Mouse (Mus musculus): ENCODE data around the gene Tmem222. TPM values are rescaled to one million over a fixed set of nuclear protein-coding genes. Genes with fewer than 3 reads are reported as not detected.
A peak's percentile ranks its signal among the peaks of the same experiment; 100 is the strongest.

Tmem222 gene
- polyA plus RNA-seq, 1 experiment from 2014 or later: 58.1 TPM

GRCm38 (mm10) chr4:133226073-133226472 is 51.5 kb downstream of the Tmem222 start:
- H3K9me3 ChIP-seq (ENCODE audit: low read length): no peaks in the 10 kb centered on the region
- peaks cover 3% of the 10 kb centered on the region for H3K4me1 ChIP-seq (ENCODE audit: insufficient read depth, low read depth, low read length)
- WGBS: 62% methylated on average over 10 of the region's 10 CpGs
- no peak overlapping the region for H3K4me2 ChIP-seq (replicated peaks; ENCODE audit: low read depth, low read length)
- 0 out of 2 replicates have a peak, but pooled peaks have one; percentile 16 for TF ChIP-seq EP300 (IDR thresholded peaks at IDR 0.05)
- TF ChIP-seq CTCF (IDR thresholded peaks at IDR 0.05): no peak
- H3K27ac ChIP-seq (ENCODE audit: low read length): no peak overlapping the region
- H3K27me3 ChIP-seq (replicated peaks; ENCODE audit: insufficient read depth, low read length): no peaks in the 10 kb centered on the region
- no peaks in the 10 kb centered on the region for H3K36me3 ChIP-seq (ENCODE audit: insufficient read depth, low read length)
- H3K4me3 ChIP-seq (ENCODE audit: low read depth, low read length): no peak overlapping the region
- DNase-seq (ENCODE audit: low spot score) (peak; percentile 56), ATAC-seq (peak; percentile 38)
- no peak overlapping the region for H3K9ac ChIP-seq (replicated peaks; ENCODE audit: low read depth)

- no peaks in the 10 kb centered on the region for H3K36me3 ChIP-seq (ENCODE audit: insufficient read depth, low read length)
- no peak for TF ChIP-seq EP300 (IDR thresholded peaks at IDR 0.05)
- no peak for TF ChIP-seq CTCF (IDR thresholded peaks at IDR 0.05)
- no peak overlapping the region for H3K9ac ChIP-seq (replicated peaks; ENCODE audit: low read depth)
- H3K4me2 ChIP-seq (replicated peaks; ENCODE audit: low read depth, low read length): no peak overlapping the region
- 43% methylated on average over 5 of the region's 5 CpGs for whole genome bisulfite sequencing
- peaks cover 7% of the 10 kb centered on the region for H3K4me1 ChIP-seq (ENCODE audit: insufficient read depth, low read depth, low read length)
- H3K4me3 ChIP-seq (ENCODE audit: low read depth, low read length): no peak overlapping the region
- DNase-seq (ENCODE audit: low spot score) (no peak), ATAC-seq (0 out of 2 replicates have a peak, but pooled peaks have one; percentile 28)
- no peaks in the 10 kb centered on the region for H3K9me3 ChIP-seq (ENCODE audit: low read length)
- no peaks in the 10 kb centered on the region for H3K27me3 ChIP-seq (replicated peaks; ENCODE audit: insufficient read depth, low read length)
- no peak overlapping the region for H3K27ac ChIP-seq (ENCODE audit: low read length)
These were observed 53.7 kb downstream of the Tmem222 start for GRCm38 (mm10) chr4:133223875-133224274.

GRCm38 (mm10) chr4:133221701-133222100 is 55.9 kb downstream of the Tmem222 start:
- Histone ChIP-seq H3K9me3 (ENCODE audit: low read length) (no peaks in the 10 kb centered on the region), H3K27ac (ENCODE audit: low read length) (no peak overlapping the region), H3K27me3 (replicated peaks; ENCODE audit: insufficient read depth, low read length) (no peaks in the 10 kb centered on the region), H3K4me3 (ENCODE audit: low read depth, low read length) (no peak overlapping the region), H3K4me2 (replicated peaks; ENCODE audit: low read depth, low read length) (no peak overlapping the region), H3K36me3 (ENCODE audit: insufficient read depth, low read length) (no peaks in the 10 kb centered on the region), H3K4me1 (ENCODE audit: insufficient read depth, low read depth, low read length) (peaks cover 7% of the 10 kb centered on the region), H3K9ac (replicated peaks; ENCODE audit: low read depth) (no peak overlapping the region)
- ATAC-seq (0 out of 2 replicates have a peak, but pooled peaks have one; percentile 29), DNase-seq (ENCODE audit: low spot score) (no peak)
- TF ChIP-seq CTCF (IDR thresholded peaks at IDR 0.05): no peak
- TF ChIP-seq EP300 (IDR thresholded peaks at IDR 0.05): no peak
- WGBS: 83% methylated on average over 8 of the region's 8 CpGs

GRCm38 (mm10) chr4:133220656-133221055 is 56.9 kb downstream of the Tmem222 start:
- no peak overlapping the region for H3K27ac ChIP-seq (ENCODE audit: low read length)
- no peaks in the 10 kb centered on the region for H3K9me3 ChIP-seq (ENCODE audit: low read length)
- DNase-seq (ENCODE audit: low spot score): no peak
- WGBS: 3% methylated on average over 25 of the region's 25 CpGs
- TF ChIP-seq EP300 (IDR thresholded peaks at IDR 0.05) (no peak), CTCF (IDR thresholded peaks at IDR 0.05) (no peak)
- 0 out of 2 replicates have a peak overlapping the region, but pooled peaks have one; percentile 9 for H3K9ac ChIP-seq (replicated peaks; ENCODE audit: low read depth)
- peak overlapping the region; percentile 52 for H3K4me2 ChIP-seq (replicated peaks; ENCODE audit: low read depth, low read length)
- H3K4me3 ChIP-seq (ENCODE audit: low read depth, low read length): peak overlapping the region; percentile 23
- H3K36me3 ChIP-seq (ENCODE audit: insufficient read depth, low read length): no peaks in the 10 kb centered on the region
- peaks cover 7% of the 10 kb centered on the region for H3K4me1 ChIP-seq (ENCODE audit: insufficient read depth, low read depth, low read length)
- ATAC-seq: peak; percentile 61
- no peaks in the 10 kb centered on the region for H3K27me3 ChIP-seq (replicated peaks; ENCODE audit: insufficient read depth, low read length)

- H3K9ac ChIP-seq (replicated peaks; ENCODE audit: low read depth): no peak overlapping the region
- H3K36me3 ChIP-seq (ENCODE audit: insufficient read depth, low read length): no peaks in the 10 kb centered on the region
- no peak for ATAC-seq
- TF ChIP-seq EP300 (IDR thresholded peaks at IDR 0.05) (no peak), CTCF (IDR thresholded peaks at IDR 0.05) (no peak)
- DNase-seq (ENCODE audit: low spot score): no peak
- no peaks in the 10 kb centered on the region for H3K9me3 ChIP-seq (ENCODE audit: low read length)
- no peak overlapping the region for H3K27ac ChIP-seq (ENCODE audit: low read length)
- no peaks in the 10 kb centered on the region for H3K27me3 ChIP-seq (replicated peaks; ENCODE audit: insufficient read depth, low read length)
- H3K4me2 ChIP-seq (replicated peaks; ENCODE audit: low read depth, low read length): no peak overlapping the region
- H3K4me1 ChIP-seq (ENCODE audit: insufficient read depth, low read depth, low read length): peaks cover 4% of the 10 kb centered on the region
- 81% methylated on average over 3 of the region's 3 CpGs for WGBS
- no peak overlapping the region for H3K4me3 ChIP-seq (ENCODE audit: low read depth, low read length)
These were observed 58.8 kb downstream of the Tmem222 start for GRCm38 (mm10) chr4:133218745-133219144.

GRCm38 (mm10) chr4:133217641-133218040 is 60.0 kb downstream of the Tmem222 start:
- TF ChIP-seq EP300 (IDR thresholded peaks at IDR 0.05) (no peak), CTCF (IDR thresholded peaks at IDR 0.05) (peak; percentile 96)
- no peak overlapping the region for H3K4me3 ChIP-seq (ENCODE audit: low read depth, low read length)
- H3K4me1 ChIP-seq (ENCODE audit: insufficient read depth, low read depth, low read length): 0 out of 2 replicates have a peak, but pooled peaks cover 7% of the 10 kb centered on the region
- H3K9ac ChIP-seq (replicated peaks; ENCODE audit: low read depth): no peak overlapping the region
- ATAC-seq (no peak), DNase-seq (ENCODE audit: low spot score) (peak; percentile 73)
- no peaks in the 10 kb centered on the region for H3K36me3 ChIP-seq (ENCODE audit: insufficient read depth, low read length)
- H3K27me3 ChIP-seq (replicated peaks; ENCODE audit: insufficient read depth, low read length): no peaks in the 10 kb centered on the region
- H3K27ac ChIP-seq (ENCODE audit: low read length): no peak overlapping the region
- H3K9me3 ChIP-seq (ENCODE audit: low read length): no peaks in the 10 kb centered on the region
- WGBS: 7% methylated on average over 5 of the region's 5 CpGs
- no peak overlapping the region for H3K4me2 ChIP-seq (replicated peaks; ENCODE audit: low read depth, low read length)

Other genes with a start within 250 kb of the Tmem222 start
- 149 and 153 TPM in 2 replicates for gene Wasf2, start 147.3 kb downstream of the Tmem222 start, polyA plus RNA-seq (2015; fragmentation: Nextera tagmentation; extraction: Ambion mirVana)
- 8.7 and 10.3 TPM in 2 replicates for gene Cd164l2, start 65.7 kb downstream of the Tmem222 start, polyA plus RNA-seq (2015; fragmentation: Nextera tagmentation; extraction: Ambion mirVana)
- not detected in 2 replicates for gene Gpr3, start 65.3 kb downstream of the Tmem222 start, polyA plus RNA-seq (2015; fragmentation: Nextera tagmentation; extraction: Ambion mirVana)
- 7.8 and 18.7 TPM in 2 replicates for gene Map3k6, start 37.0 kb downstream of the Tmem222 start, polyA plus RNA-seq (2015; fragmentation: Nextera tagmentation; extraction: Ambion mirVana)
- gene Sytl1, start 14.7 kb downstream of the Tmem222 start, polyA plus RNA-seq (2015; fragmentation: Nextera tagmentation; extraction: Ambion mirVana): 3.1 and 3.3 TPM in 2 replicates
- 9.2 and 9.9 TPM in 2 replicates for gene Wdtc1, start 75.7 kb upstream of the Tmem222 start, polyA plus RNA-seq (2015; fragmentation: Nextera tagmentation; extraction: Ambion mirVana)
- 5.4 and 6.0 TPM in 2 replicates for gene Slc9a1, start 91.9 kb upstream of the Tmem222 start, polyA plus RNA-seq (2015; fragmentation: Nextera tagmentation; extraction: Ambion mirVana)
- 11.0 and 19.1 TPM in 2 replicates for gene Tent5b, start 202.3 kb upstream of the Tmem222 start, polyA plus RNA-seq (2015; fragmentation: Nextera tagmentation; extraction: Ambion mirVana)
- gene Trnp1, start 220.8 kb upstream of the Tmem222 start, polyA plus RNA-seq (2015; fragmentation: Nextera tagmentation; extraction: Ambion mirVana): 1.1 and 1.4 TPM in 2 replicates
- gene Kdf1, start 241.2 kb upstream of the Tmem222 start, polyA plus RNA-seq (2015; fragmentation: Nextera tagmentation; extraction: Ambion mirVana): 24.8 TPM in 2 replicates

Measured in lung, postnatal 0 days (tissue).